Mouse (Mus musculus): Measurements from ENCODE around the gene Galnt11. TPM values are rescaled to one million over a fixed set of nuclear protein-coding genes. Genes with fewer than 3 reads are reported as not detected.
"Not testable (repeated sequence)": the region's sequence is repeated elsewhere in the genome, so short reads cannot be mapped to it uniquely, and the experiment has no call there.

Galnt11 gene
- 10 to 100 TPM in 1 of 2 experiments, 1 to 10 TPM in 1; 9.6 to 10.8 TPM for total RNA-seq (2021)
- long read RNA-seq, experiment 1, transcript Galnt11-201 (12 exons, 2,552 nt), result major isoform, 10 of 14 reads
- long read RNA-seq, experiment 1, partial matches to known transcripts, result 2 of 14 reads
- long read RNA-seq, experiment 1, other reads (novel, unspliced or antisense), result 2 of 14 reads
- long read RNA-seq, experiment 2, transcript Galnt11-201 (12 exons, 2,552 nt), result major isoform, 13 of 20 reads
- long read RNA-seq, experiment 2, partial matches to known transcripts, result 4 of 20 reads
- long read RNA-seq, experiment 2, other reads (novel, unspliced or antisense), result 3 of 20 reads

GRCm38 (mm10) chr5:25221604-25222003 is at the start of gene Galnt11:
Gene Galnt11 (plus strand): TSS chr5:25221904.
- intact Hi-C loops (cut with DNase I), result no loop called here
- DNase-seq, result no peak

GRCm38 (mm10) chr5:25177937-25178336 is 43.8 kb upstream of the Galnt11 start:
- DNase-seq; intact Hi-C loops (cut with DNase I): not testable (repeated sequence)

- intact Hi-C loops (cut with DNase I); DNase-seq: not testable (repeated sequence)
Measured at GRCm38 (mm10) chr5:25178543-25178942, 43.2 kb upstream of the Galnt11 start.

- DNase-seq, result no peak
- intact Hi-C loops (cut with DNase I), result no loop called here
Measured at GRCm38 (mm10) chr5:25179284-25179683, 42.4 kb upstream of the Galnt11 start.

GRCm38 (mm10) chr5:25179936-25180488 is 41.7 kb upstream of the Galnt11 start:
- intact Hi-C loops (cut with DNase I), result no loop called here
- no peak for DNase-seq

GRCm38 (mm10) chr5:25181004-25181531 is 40.6 kb upstream of the Galnt11 start, which contains the start of gene Galntl5:
Gene Galntl5 (plus strand): TSS chr5:25181460.
- DNase-seq, result no peak
- intact Hi-C loops (cut with DNase I), result no loop called here

GRCm38 (mm10) chr5:25183595-25183994 is 38.1 kb upstream of the Galnt11 start:
- intact Hi-C loops (cut with DNase I), result no loop called here
- DNase-seq, result no peak

- intact Hi-C loops (cut with DNase I), result no loop called here
Measured at GRCm38 (mm10) chr5:25184594-25184993, 37.1 kb upstream of the Galnt11 start.

GRCm38 (mm10) chr5:25187727-25188126 is 34.0 kb upstream of the Galnt11 start:
- no peak for DNase-seq
- intact Hi-C loops (cut with DNase I), result no loop called here

More at GRCm38 (mm10) chr5:25184594-25184993, 37.1 kb upstream of the Galnt11 start:
- DNase-seq, result no peak

GRCm38 (mm10) chr5:25188802-25189201 is 32.9 kb upstream of the Galnt11 start:
- intact Hi-C loops (cut with DNase I), result no loop called here
- no peak for DNase-seq

GRCm38 (mm10) chr5:25190521-25190920 is 31.2 kb upstream of the Galnt11 start:
- intact Hi-C loops (cut with DNase I), result no loop called here
- DNase-seq, result no peak

GRCm38 (mm10) chr5:25211872-25212271 is 9.8 kb upstream of the Galnt11 start:
- intact Hi-C loops (cut with DNase I), result no loop called here
- no peak for DNase-seq

GRCm38 (mm10) chr5:25213216-25213615 is 8.5 kb upstream of the Galnt11 start:
- DNase-seq; intact Hi-C loops (cut with DNase I): not testable (repeated sequence)

GRCm38 (mm10) chr5:25215006-25215405 is 6.7 kb upstream of the Galnt11 start:
- DNase-seq, result no peak
- intact Hi-C loops (cut with DNase I), result no loop called here

GRCm38 (mm10) chr5:25222752-25223702 is 1.3 kb downstream of the Galnt11 start, which contains the start of gene E130116L18Rik:
Gene E130116L18Rik (minus strand): TSS chr5:25223153.
- DNase-seq, result peak; percentile 76
- intact Hi-C loops (cut with DNase I), result no loop called here

GRCm38 (mm10) chr5:25224377-25224776 is 2.7 kb downstream of the Galnt11 start:
- intact Hi-C loops (cut with DNase I); DNase-seq: not testable (repeated sequence)

GRCm38 (mm10) chr5:25243101-25243500 is 21.4 kb downstream of the Galnt11 start:
- DNase-seq, result no peak
- intact Hi-C loops (cut with DNase I), result no loop called here

GRCm38 (mm10) chr5:25245806-25246472 is 24.2 kb downstream of the Galnt11 start:
- no peak for DNase-seq
- intact Hi-C loops (cut with DNase I), result no loop called here

GRCm38 (mm10) chr5:25246473-25246865 is 24.8 kb downstream of the Galnt11 start:
- intact Hi-C loops (cut with DNase I), result no loop called here

GRCm38 (mm10) chr5:25247036-25247435 is 25.3 kb downstream of the Galnt11 start:
- DNase-seq, result no peak
- intact Hi-C loops (cut with DNase I), result no loop called here

More at GRCm38 (mm10) chr5:25246473-25246865, 24.8 kb downstream of the Galnt11 start:
- no peak for DNase-seq
